Mouse (Mus musculus): ENCODE results near the gene Duoxa2. TPM values are rescaled to one million over a fixed set of nuclear protein-coding genes. Genes with fewer than 3 reads are reported as not detected.

The Duoxa2 gene
- total and polyA plus RNA-seq, 2 experiments, result 0.09 TPM; not detected in 1

GRCm38 (mm10) chr2:122304544-122304943, 5.8 kb downstream of the Duoxa2 start:
- Histone ChIP-seq H3K79me2 (ENCODE audit: control insufficient read depth, insufficient read depth, low read length) (no peaks in the 10 kb centered on the region), H3K4me3 (ENCODE audit: insufficient read depth, low read depth, low read length) (no peak overlapping the region), H3K27me3 (ENCODE audit: control insufficient read depth, insufficient read depth, low read length) (peaks cover 22% of the 10 kb centered on the region), H3K9ac (ENCODE audit: low read depth, low read length) (no peak overlapping the region), H3K27ac (replicated peaks; ENCODE audit: insufficient read depth, low read depth, low read length) (no peak overlapping the region), H3K4me1 (ENCODE audit: control insufficient read depth, insufficient read depth, low read length) (peaks cover 8% of the 10 kb centered on the region), H3K36me3 (ENCODE audit: control insufficient read depth, insufficient read depth, low read length) (no peaks in the 10 kb centered on the region)
- no peak for TF ChIP-seq POLR2A (IDR thresholded peaks at IDR 0.05; ENCODE audit: extremely low read depth, insufficient read depth, low read length)
- TF ChIP-seq CTCF (IDR thresholded peaks at IDR 0.05; ENCODE audit: low read depth, low read length), result no peak
- 93% methylated on average over 6 of the region's 6 CpGs for WGBS
- DNase-seq (ENCODE audit: extremely low read depth, low read depth, low spot score), result no peak

- no peak for DNase-seq (ENCODE audit: extremely low read depth, low read depth, low spot score)
- Histone ChIP-seq H3K4me1 (ENCODE audit: control insufficient read depth, insufficient read depth, low read length) (peaks cover 8% of the 10 kb centered on the region), H3K27ac (replicated peaks; ENCODE audit: insufficient read depth, low read depth, low read length) (no peak overlapping the region), H3K27me3 (ENCODE audit: control insufficient read depth, insufficient read depth, low read length) (peaks cover 16% of the 10 kb centered on the region), H3K9ac (ENCODE audit: low read depth, low read length) (no peak overlapping the region), H3K79me2 (ENCODE audit: control insufficient read depth, insufficient read depth, low read length) (no peaks in the 10 kb centered on the region), H3K4me3 (ENCODE audit: insufficient read depth, low read depth, low read length) (no peak overlapping the region), H3K36me3 (ENCODE audit: control insufficient read depth, insufficient read depth, low read length) (no peaks in the 10 kb centered on the region)
- no peak for TF ChIP-seq CTCF (IDR thresholded peaks at IDR 0.05; ENCODE audit: low read depth, low read length)
- TF ChIP-seq POLR2A (IDR thresholded peaks at IDR 0.05; ENCODE audit: extremely low read depth, insufficient read depth, low read length), result no peak
- WGBS, result 89% methylated on average over 16 of the region's 16 CpGs
These were observed 6.6 kb downstream of the Duoxa2 start for GRCm38 (mm10) chr2:122305097-122305892.

GRCm38 (mm10) chr2:122306184-122306583, 7.5 kb downstream of the Duoxa2 start:
- Histone ChIP-seq H3K4me1 (ENCODE audit: control insufficient read depth, insufficient read depth, low read length) (peaks cover 5% of the 10 kb centered on the region), H3K27ac (replicated peaks; ENCODE audit: insufficient read depth, low read depth, low read length) (no peak overlapping the region), H3K79me2 (ENCODE audit: control insufficient read depth, insufficient read depth, low read length) (no peaks in the 10 kb centered on the region), H3K36me3 (ENCODE audit: control insufficient read depth, insufficient read depth, low read length) (no peaks in the 10 kb centered on the region), H3K4me3 (ENCODE audit: insufficient read depth, low read depth, low read length) (no peak overlapping the region), H3K9ac (ENCODE audit: low read depth, low read length) (no peak overlapping the region), H3K27me3 (ENCODE audit: control insufficient read depth, insufficient read depth, low read length) (peaks cover 11% of the 10 kb centered on the region; the same call in 1 of the 2 replicates)
- 47% methylated on average over 4 of the region's 4 CpGs for WGBS
- TF ChIP-seq POLR2A (IDR thresholded peaks at IDR 0.05; ENCODE audit: extremely low read depth, insufficient read depth, low read length) (no peak), CTCF (IDR thresholded peaks at IDR 0.05; ENCODE audit: low read depth, low read length) (no peak)
- no peak for DNase-seq (ENCODE audit: extremely low read depth, low read depth, low spot score)

GRCm38 (mm10) chr2:122309647-122310046, 10.9 kb downstream of the Duoxa2 start:
- H3K27me3 ChIP-seq (ENCODE audit: control insufficient read depth, insufficient read depth, low read length), result peaks cover under 1% of the 10 kb centered on the region
- no peak for TF ChIP-seq POLR2A (IDR thresholded peaks at IDR 0.05; ENCODE audit: extremely low read depth, insufficient read depth, low read length)
- no peak for TF ChIP-seq CTCF (IDR thresholded peaks at IDR 0.05; ENCODE audit: low read depth, low read length)
- no peaks in the 10 kb centered on the region for H3K36me3 ChIP-seq (ENCODE audit: control insufficient read depth, insufficient read depth, low read length)
- no peak overlapping the region for H3K9ac ChIP-seq (ENCODE audit: low read depth, low read length)
- 47% methylated on average over 3 of the region's 3 CpGs for WGBS
- H3K4me3 ChIP-seq (ENCODE audit: insufficient read depth, low read depth, low read length), result no peak overlapping the region
- H3K4me1 ChIP-seq (ENCODE audit: control insufficient read depth, insufficient read depth, low read length), result peaks cover 5% of the 10 kb centered on the region
- H3K27ac ChIP-seq (replicated peaks; ENCODE audit: insufficient read depth, low read depth, low read length), result no peak overlapping the region
- no peaks in the 10 kb centered on the region for H3K79me2 ChIP-seq (ENCODE audit: control insufficient read depth, insufficient read depth, low read length)
- no peak for DNase-seq (ENCODE audit: extremely low read depth, low read depth, low spot score)

GRCm38 (mm10) chr2:122311561-122311960, 12.9 kb downstream of the Duoxa2 start:
- no peaks in the 10 kb centered on the region for H3K79me2 ChIP-seq (ENCODE audit: control insufficient read depth, insufficient read depth, low read length)
- H3K9ac ChIP-seq (ENCODE audit: low read depth, low read length), result no peak overlapping the region
- 80% methylated on average over 2 of the region's 2 CpGs for WGBS
- no peak overlapping the region for H3K4me3 ChIP-seq (ENCODE audit: insufficient read depth, low read depth, low read length)
- TF ChIP-seq POLR2A (IDR thresholded peaks at IDR 0.05; ENCODE audit: extremely low read depth, insufficient read depth, low read length) (no peak), CTCF (IDR thresholded peaks at IDR 0.05; ENCODE audit: low read depth, low read length) (no peak)
- H3K36me3 ChIP-seq (ENCODE audit: control insufficient read depth, insufficient read depth, low read length), result no peaks in the 10 kb centered on the region
- no peak for DNase-seq (ENCODE audit: extremely low read depth, low read depth, low spot score)
- peaks cover 5% of the 10 kb centered on the region for H3K4me1 ChIP-seq (ENCODE audit: control insufficient read depth, insufficient read depth, low read length)
- H3K27me3 ChIP-seq (ENCODE audit: control insufficient read depth, insufficient read depth, low read length), result no peaks in the 10 kb centered on the region; the same call in none of the 2 replicates
- H3K27ac ChIP-seq (replicated peaks; ENCODE audit: insufficient read depth, low read depth, low read length), result no peak overlapping the region
